ENCODE assay signal across 17 mouse cellular contexts in genomic region chr13:70724635-70725034, GRCm38 (mm10).
"Had no signal": no experiment of that assay in that cellular context is flagged by ENCODE, and none has a peak within 500 bp of the region (broad histone marks: within the 10 kb centered on the region; RNA-seq: fewer than 3 reads in every experiment).

No protein-coding gene starts in this region.

- H3K27ac ChIP-seq: limb, embryonic 10.5 days; limb, embryonic 13.5 days; liver, embryonic 12.5 days; liver, embryonic 15.5 days; macrophage; midbrain, embryonic 12.5 days; midbrain, embryonic 15.5 days; neural tube, embryonic 13.5 days had no signal

- DNase-seq: kidney, adult 2 months; kidney, postnatal 14 days; kidney, postnatal 4 days; liver; lung, adult 18-20 months; right cerebral cortex, adult 18-20 months; right cerebral cortex, postnatal 14 days; thymus, adult 18-20 months; thymus, postnatal 36 days had no signal

- H3K4me3 ChIP-seq: limb, embryonic 10.5 days; limb, embryonic 13.5 days; liver, embryonic 12.5 days; liver, embryonic 15.5 days; midbrain, embryonic 12.5 days; midbrain, embryonic 15.5 days; neural tube, embryonic 13.5 days had no signal

- H3K4me2 ChIP-seq: limb, embryonic 13.5 days; liver, embryonic 12.5 days; liver, embryonic 15.5 days; midbrain, embryonic 12.5 days; midbrain, embryonic 15.5 days; neural tube, embryonic 13.5 days had no signal

- H3K27me3 ChIP-seq: limb, embryonic 13.5 days; liver, embryonic 12.5 days; liver, embryonic 15.5 days; midbrain, embryonic 12.5 days; midbrain, embryonic 15.5 days; neural tube, embryonic 13.5 days had no signal

- ATAC-seq: liver, embryonic 12.5 days; midbrain, embryonic 15.5 days had no signal

- H3K9ac ChIP-seq: limb, embryonic 13.5 days; liver, embryonic 12.5 days; liver, embryonic 15.5 days; midbrain, embryonic 12.5 days; midbrain, embryonic 15.5 days; neural tube, embryonic 13.5 days had no signal

- H3K4me1 ChIP-seq: limb, embryonic 10.5 days; limb, embryonic 13.5 days; liver, embryonic 15.5 days; midbrain, embryonic 12.5 days; midbrain, embryonic 15.5 days; neural tube, embryonic 13.5 days had no signal

- H3K36me3 ChIP-seq: limb, embryonic 10.5 days; limb, embryonic 13.5 days; liver, embryonic 12.5 days; liver, embryonic 15.5 days; midbrain, embryonic 12.5 days; midbrain, embryonic 15.5 days; neural tube, embryonic 13.5 days had no signal

- H3K9me3 ChIP-seq: limb, embryonic 10.5 days; limb, embryonic 13.5 days; liver, embryonic 12.5 days; liver, embryonic 15.5 days; midbrain, embryonic 12.5 days; midbrain, embryonic 15.5 days; neural tube, embryonic 13.5 days had no signal
